Mouse (Mus musculus): ENCODE results near the gene Tex11.

- TF ChIP-seq EP300 (IDR thresholded peaks at IDR 0.05; ENCODE audit: low read depth) = no peak
- TF ChIP-seq CTCF (IDR thresholded peaks at IDR 0.05; ENCODE audit: low read depth) = no peak
These were observed 262.1 kb downstream of the Tex11 start for GRCm38 (mm10) chrX:100797370-100797769.
